Mouse (Mus musculus) T-cell, adult 2 months (primary cell): ENCODE data around the gene Fam50b.
A peak's percentile ranks its signal among the peaks of the same experiment; 100 is the strongest.

Experiments
- DNase-seq: peaks from one replicate; pipeline ENCODE4 v3.0.0; 2022; ENCODE audit warnings: low spot score

The Fam50b gene

GRCm38 (mm10) chr13:34738699-34738973 lies 4.0 kb downstream of the Fam50b start:
- no peak for DNase-seq

GRCm38 (mm10) chr13:34739071-34739470 lies 4.4 kb downstream of the Fam50b start:
- no peak for DNase-seq

GRCm38 (mm10) chr13:34741254-34741653 lies 6.6 kb downstream of the Fam50b start:
- DNase-seq = no peak

GRCm38 (mm10) chr13:34741813-34742568 lies 7.3 kb downstream of the Fam50b start:
- DNase-seq = no peak

GRCm38 (mm10) chr13:34746811-34747210 lies 12.2 kb downstream of the Fam50b start:
- DNase-seq = no peak

GRCm38 (mm10) chr13:34748530-34748929 lies 13.9 kb downstream of the Fam50b start:
- no peak for DNase-seq

- DNase-seq = no peak
These were observed 24.6 kb downstream of the Fam50b start for GRCm38 (mm10) chr13:34759202-34759601.

GRCm38 (mm10) chr13:34760518-34761287 lies 26.1 kb downstream of the Fam50b start:
- DNase-seq = no peak

GRCm38 (mm10) chr13:34762136-34762535 lies 27.5 kb downstream of the Fam50b start:
- no peak for DNase-seq

- no peak for DNase-seq
These were observed 28.2 kb downstream of the Fam50b start for GRCm38 (mm10) chr13:34762865-34763264.

GRCm38 (mm10) chr13:34765269-34765668 lies 30.6 kb downstream of the Fam50b start:
- no peak for DNase-seq

GRCm38 (mm10) chr13:34766572-34766971 lies 31.9 kb downstream of the Fam50b start:
- no peak for DNase-seq

- no peak for DNase-seq
These were observed 33.1 kb downstream of the Fam50b start for GRCm38 (mm10) chr13:34767527-34768292.

GRCm38 (mm10) chr13:34776767-34777166 lies 42.1 kb downstream of the Fam50b start:
- DNase-seq = no peak

GRCm38 (mm10) chr13:34780856-34781610 lies 46.4 kb downstream of the Fam50b start:
- DNase-seq = no peak

- DNase-seq = no peak
These were observed 47.0 kb downstream of the Fam50b start for GRCm38 (mm10) chr13:34781611-34782009.

GRCm38 (mm10) chr13:34784818-34785217 lies 50.2 kb downstream of the Fam50b start:
- no peak for DNase-seq

- DNase-seq = no peak
These were observed 52.0 kb downstream of the Fam50b start for GRCm38 (mm10) chr13:34786634-34787033.

GRCm38 (mm10) chr13:34787546-34787945 lies 52.9 kb downstream of the Fam50b start:
- DNase-seq = no peak

- DNase-seq = no peak
These were observed 54.6 kb downstream of the Fam50b start for GRCm38 (mm10) chr13:34789176-34789818.

GRCm38 (mm10) chr13:34793066-34793465 lies 58.4 kb downstream of the Fam50b start:
- DNase-seq = no peak

- peak; percentile 13 for DNase-seq
These were observed 59.2 kb downstream of the Fam50b start for GRCm38 (mm10) chr13:34793816-34794215.
